Mouse (Mus musculus) gastrocnemius, adult 8-10 months (tissue): ENCODE results near the gene Rtn4rl1. TPM values are rescaled to one million over a fixed set of nuclear protein-coding genes. Genes with fewer than 3 reads are reported as not detected.

Experiments
- DNase-seq, 2 experiments: peaks; one replicate each; pipeline ENCODE4 v3.0.0; 2022; ENCODE audit warnings: low spot score in 2 of 2
- total RNA-seq, 4 experiments: library from RNA; stranded (reverse); gene quantifications; 2 replicates each; pipeline ENCODE4 v1.2.4; 2022

Rtn4rl1 gene
- total RNA-seq, 4 experiments from 2014 or later = 0.63 to 1.3 (median 0.94) TPM

DNA sequence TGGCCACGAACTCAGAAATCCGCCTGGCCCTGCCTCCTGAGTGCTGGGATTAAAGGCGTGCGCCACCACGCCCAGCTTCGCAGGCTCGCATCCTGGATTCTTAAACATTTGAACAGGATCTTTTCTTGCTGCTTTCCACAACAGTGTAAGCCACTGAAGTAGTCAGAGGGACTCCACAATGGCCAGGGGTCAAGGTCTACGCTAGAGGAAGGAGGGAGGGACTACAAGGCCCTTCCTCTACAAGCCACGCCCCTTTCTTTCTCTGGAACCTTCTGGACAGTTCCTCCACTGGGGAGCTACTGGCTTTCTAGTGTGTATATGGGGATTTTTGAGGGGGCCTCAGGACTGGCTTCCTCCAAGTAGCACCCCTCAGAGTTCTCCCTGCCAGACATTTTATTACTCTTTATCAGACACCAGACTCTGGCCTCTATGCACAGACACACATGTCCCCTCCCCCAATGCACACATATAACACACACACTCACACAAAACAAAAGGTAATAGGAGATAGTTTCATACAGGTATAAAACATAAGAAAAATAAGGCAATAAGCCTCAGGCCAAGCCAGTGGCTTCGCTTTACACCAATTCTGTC, 53.7 kb downstream of the Rtn4rl1 start:
- no peak for DNase-seq

DNA sequence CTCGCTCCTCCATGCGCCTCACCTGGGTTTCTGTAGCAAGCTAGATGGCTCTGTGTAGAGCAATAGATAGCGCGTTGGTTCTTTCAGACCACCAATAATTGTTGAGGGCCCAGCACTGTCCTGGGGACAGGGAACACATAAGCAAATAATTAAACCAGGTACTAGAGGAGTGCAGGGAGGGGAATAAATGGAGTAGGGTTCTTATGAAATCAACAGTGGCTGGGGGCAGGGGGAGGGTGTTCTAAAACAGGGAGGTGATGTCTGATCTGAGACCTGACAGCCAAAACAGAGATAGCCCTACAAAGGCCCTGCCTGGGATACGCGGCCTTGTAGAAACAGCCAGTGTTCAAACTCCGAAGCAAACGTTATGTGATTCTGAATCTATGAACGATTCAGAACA, 56.0 kb downstream of the Rtn4rl1 start:
- no peak for DNase-seq

DNA sequence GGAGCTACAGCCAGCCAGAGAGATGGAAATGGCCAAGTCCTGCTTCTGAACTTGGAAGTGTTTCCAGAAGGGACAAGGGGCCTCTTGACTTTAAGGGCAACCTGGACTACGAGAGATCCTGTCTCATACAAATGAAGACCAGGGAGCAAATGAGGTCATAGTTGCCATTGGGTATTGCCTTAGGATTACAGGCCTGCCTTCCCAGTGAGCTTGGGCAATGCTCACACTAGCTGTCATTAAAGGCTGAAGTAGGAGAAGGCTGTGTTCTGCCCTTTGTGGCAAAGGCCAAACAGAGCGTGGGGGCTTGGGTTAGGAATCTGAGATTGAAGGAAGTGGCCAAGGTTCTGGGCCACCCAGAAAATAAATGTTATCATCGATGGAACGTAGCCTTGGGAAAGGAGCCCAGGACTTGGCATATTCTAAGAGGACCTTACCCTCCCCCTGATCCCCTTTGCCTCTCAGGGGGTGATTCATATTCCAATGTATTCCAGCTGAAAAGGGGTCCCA, 57.5 kb downstream of the Rtn4rl1 start:
- no peak for DNase-seq

DNA sequence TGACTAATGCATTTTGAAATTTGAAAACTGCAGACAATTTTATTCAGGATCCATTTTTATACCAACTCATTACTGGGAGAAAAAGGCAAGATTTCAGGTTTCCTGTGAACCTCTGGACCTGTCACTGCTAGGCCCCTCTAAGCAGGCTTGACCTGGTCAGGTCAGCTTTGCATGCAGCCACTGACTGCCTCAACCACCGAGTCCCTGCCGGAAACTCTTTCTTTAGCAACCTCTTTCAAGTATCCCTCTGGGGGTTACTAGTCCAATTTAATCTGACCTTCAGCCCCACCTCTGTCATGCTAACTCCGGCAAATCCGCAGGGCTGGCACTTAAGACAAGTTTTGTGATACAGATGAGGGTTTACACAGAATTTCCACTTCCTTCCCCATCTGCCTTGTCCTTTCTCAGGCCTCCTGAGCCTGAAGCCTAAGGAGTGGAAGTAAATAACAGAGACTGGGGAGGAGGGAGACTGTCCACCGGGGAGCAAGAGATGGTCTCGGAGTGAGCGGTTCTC, 58.0 kb downstream of the Rtn4rl1 start:
- DNase-seq = no peak

DNA sequence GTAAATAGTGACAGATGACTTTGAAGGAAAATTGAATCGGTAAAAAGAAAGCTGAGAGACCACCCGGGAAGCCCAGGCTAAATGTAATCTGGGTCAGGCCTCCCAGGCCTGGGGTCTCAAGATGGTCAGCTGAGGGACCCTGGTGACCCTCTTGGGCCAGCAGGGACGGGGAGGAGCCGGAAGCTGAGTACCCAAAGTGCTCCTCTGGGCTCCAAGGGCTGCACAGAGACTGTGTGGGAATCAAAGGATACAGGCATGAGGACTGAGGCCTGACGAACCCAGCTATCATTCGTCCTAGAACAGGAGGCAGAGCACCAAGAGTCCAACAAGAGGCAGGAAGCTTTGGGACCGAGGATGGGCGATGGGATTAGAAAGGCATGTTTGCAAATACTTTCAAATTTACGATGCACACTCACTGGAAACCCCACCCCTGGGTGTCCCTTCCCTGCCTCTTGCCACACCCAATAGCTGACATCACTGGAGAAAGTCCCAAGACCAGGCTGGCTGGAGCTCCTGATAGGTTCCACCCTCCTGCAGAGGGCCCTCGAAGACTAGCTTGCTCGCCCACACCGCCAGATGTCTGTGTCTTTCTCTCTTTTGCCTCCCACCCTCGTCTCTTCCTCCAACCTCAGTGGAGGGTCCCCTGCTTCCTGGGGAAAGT, 60.8 kb downstream of the Rtn4rl1 start:
- DNase-seq = peak; percentile 49 to 61

DNA sequence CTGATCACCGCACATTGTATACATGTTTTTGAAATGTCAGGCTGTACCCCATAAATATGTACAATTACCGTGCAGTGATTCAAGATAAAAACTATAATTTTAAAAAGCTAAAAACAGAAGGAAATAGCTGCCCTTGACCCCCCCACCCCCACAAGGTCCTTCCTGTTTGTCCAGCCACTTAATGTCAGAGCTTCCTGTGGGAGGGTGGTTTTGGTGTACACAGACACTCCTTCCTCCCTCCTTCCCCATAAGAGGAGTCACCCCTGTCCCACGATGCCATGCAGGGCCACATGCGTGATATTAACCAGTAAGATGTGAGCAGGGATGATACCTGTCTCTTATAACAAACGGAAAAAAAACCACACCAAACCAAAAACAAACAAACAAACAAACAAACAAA, 61.7 kb downstream of the Rtn4rl1 start:
- no peak for DNase-seq

DNA sequence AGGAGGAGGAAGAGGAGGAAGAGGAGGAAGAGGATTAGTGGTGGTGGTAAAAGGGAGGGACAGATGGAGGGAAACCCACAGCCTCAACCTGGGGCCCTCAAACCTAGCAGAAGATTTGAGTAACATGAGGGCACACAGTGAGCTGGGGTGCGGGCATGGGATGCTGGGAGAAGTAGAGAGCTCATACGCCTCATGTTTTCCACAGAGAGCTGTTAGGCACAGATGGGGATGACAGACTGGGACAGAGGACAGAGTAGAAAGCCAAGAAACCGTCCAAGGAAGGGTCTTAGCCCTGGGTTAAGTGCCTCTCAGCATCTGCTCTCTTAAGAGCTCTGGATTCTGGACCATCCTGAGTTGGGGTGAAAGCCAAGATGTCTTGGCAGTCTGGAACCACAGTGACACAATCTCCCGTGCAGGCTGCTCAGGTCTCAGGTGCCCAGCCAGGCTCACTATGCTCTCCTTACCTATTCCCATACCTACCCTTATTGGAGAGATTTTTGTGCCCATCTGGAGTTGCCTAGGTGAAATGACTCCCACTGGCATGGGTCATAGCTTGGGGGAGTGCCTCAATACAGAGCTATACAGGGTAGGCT, 63.6 kb downstream of the Rtn4rl1 start:
- no peak for DNase-seq

DNA sequence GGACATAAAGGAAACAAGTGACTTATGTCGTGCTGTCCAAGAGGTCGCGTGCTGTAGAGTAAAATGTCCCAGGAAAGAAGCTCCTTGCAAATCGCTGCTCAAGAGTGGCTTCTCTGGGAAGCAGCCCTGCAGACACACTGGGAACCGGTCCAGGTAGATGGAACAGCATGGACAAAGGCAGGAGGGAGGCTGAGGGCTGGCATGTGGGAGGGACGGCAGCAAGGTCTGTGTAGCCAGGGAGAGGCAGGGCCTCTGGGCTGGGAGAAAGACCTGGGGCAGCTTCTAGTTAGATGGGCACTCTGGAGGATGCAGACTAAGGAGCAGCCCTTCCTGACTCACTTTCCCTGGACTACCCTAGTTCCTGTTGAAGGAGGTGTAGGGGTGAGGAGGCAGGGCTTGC, 65.8 kb downstream of the Rtn4rl1 start:
- no peak for DNase-seq

DNA sequence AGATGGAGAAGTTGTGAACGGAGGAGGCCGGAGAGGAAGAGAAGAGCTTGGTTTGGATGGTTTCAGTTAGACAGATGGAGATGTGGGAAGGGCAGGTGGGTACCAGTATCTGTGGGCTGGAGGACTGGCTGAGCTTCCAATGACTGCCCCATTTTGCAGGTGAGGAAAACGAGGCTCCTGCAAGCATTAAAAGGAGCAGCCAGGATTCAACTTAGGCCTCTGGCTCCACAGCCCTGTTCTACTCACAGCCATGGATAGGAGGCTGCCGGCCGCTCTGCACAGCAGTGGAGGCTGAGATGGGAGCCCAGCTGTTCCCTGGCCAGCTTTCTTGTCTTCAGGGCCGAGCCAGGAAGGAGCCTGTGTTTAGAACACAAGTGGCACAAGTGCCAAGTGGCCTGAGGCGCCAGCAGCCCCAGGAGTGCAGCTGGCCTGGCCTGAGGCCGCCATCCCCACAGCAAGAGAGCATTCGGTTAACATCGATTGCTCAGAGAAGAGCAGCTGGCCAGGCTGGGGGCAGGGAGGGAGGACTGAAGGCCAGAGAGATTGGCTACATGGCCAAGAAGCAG, 66.5 kb downstream of the Rtn4rl1 start:
- DNase-seq = peak; percentile 42 to 71

DNA sequence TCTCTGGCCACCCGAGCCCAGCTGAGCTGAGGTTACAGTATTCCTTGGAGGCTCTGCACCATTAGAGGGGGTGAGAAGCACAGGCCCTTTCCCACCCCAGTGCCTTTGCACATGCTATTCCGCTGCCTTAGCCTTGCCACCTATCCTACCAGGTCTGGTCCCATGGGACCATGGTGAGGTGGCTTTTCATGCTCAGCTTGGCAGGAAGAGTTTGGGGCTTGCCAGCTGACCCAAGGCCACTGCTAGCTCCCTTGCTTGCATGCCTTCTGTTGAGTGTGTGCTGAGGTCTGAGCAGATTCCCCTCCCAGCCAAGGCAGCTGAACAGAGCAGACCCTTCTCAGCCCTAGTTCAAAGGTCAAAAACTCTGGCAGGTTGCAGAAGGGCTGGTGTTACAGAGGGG, 67.4 kb downstream of the Rtn4rl1 start:
- DNase-seq = no peak

DNA sequence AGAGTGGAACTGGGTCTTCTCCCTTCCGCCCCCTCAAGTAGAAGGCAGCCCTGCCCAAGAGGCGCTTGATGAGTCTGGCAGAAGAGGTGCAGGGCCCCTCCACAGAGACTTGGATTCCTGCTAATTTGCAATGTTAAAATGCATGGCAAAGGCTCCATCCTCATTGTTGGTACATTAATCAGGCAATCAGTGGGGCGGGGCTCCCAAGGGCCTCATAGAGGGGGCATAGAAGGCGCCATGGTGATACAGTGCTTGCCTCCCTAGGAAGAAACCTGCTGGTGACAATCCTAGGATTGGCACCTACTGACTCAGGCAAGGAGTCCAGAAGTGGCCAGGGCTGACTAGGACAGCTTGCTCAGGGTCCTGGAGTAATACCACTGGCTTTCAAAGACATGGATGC, 68.1 kb downstream of the Rtn4rl1 start:
- DNase-seq = no peak

DNA sequence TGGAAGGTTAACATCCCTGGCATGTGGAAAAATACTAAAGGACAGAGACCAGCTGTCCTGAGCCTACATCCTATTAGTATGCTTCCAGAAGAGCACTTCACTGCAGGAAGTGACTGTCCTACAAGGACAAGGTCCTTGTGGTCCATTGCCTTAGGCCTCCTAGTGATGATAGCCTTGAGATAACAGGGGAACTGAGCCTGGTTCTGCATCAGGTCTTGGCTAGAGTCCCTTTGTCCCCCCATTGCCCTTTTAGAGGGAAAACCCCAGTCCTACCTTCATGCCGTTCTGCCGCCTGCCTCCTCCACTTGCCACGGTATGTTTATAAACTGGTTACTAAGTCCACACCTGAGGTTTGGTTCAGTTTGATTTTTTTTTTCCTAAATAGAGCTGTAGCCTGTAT, 68.6 kb downstream of the Rtn4rl1 start:
- no peak for DNase-seq

DNA sequence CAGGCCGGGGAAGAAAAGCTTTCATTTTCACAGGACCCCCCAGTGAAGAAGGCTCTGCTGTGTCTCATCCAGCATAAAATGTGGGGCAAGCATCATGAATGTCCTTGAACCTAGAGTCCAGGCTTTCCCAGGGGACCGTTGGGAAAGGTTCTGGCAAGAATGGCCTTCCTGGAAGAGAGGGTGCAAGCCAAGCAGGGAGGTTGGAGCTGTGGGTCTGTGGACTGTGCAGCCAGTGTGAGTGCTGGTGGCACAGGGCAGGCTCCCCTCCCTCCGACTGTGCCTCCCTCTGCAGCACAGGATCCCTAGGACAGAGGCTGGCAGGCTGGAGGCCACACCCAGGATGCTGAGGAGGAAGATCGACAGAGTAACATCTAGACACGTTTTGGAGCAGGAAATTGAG, 69.2 kb downstream of the Rtn4rl1 start:
- no peak for DNase-seq

DNA sequence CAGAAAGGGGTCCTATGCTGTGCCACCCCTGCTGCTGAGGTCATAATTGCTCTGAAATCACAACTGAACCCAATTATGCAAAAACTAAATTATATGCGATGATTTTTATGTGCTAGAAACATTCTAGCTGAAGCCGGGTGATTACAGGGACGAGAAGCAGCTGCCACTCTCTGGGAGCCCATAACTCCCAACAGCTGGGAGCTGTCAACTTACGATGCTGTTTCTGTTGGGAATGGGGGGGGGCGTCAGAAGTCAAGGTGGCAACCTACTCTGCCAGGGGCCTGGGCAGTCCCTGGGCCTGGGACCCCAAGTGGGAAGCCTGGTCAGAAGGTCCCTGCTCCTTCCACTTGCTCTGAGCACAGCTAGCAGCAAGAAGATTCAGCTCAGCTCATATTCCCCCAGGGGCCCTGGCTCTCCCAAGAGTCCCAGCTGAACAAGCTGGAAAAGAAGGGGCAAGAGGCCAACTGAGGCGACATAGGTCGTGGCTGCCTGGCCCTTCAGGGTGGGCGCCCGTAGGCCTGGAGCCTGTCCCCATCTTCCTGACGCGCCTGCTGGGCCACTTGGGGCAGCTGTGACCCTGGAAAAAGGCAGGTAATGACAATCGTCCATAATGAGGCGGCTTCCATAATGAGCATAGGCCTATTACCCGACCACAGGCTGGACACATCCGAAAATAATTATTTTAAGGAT, 69.8 kb downstream of the Rtn4rl1 start:
- no peak for DNase-seq

DNA sequence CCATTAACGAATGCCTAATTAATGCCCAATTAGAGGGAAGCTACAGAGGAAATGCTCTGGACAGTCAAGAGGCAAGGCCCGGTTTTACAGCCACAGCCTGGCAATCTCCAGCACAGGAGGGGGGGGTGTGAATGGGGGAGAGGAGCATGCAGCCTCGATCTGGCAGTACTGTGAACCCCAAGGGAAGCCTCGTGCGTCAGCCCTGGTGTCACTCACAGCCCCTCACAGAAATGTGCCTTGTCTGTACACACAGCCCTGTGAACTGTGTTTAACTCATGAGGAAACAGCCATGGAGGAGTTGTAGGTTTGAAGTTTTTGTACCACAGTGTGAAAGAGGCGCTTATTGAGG, 70.4 kb downstream of the Rtn4rl1 start:
- no peak for DNase-seq

DNA sequence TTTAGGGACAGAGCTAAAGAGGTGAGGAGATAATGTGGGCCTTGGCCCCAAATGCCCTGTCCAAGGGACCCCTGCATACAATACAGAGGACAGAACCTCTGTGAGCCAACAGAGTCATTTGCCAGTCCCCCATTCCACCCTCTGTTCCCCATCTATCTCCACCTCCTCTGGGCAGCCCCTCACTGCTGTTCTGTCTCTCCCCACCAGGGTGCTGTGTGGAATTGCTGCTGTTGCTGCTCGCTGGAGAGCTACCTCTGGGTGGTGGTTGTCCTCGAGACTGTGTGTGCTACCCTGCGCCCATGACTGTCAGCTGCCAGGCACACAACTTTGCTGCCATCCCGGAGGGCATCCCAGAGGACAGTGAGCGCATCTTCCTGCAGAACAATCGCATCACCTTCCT, 71.0 kb downstream of the Rtn4rl1 start:
- no peak for DNase-seq

DNA sequence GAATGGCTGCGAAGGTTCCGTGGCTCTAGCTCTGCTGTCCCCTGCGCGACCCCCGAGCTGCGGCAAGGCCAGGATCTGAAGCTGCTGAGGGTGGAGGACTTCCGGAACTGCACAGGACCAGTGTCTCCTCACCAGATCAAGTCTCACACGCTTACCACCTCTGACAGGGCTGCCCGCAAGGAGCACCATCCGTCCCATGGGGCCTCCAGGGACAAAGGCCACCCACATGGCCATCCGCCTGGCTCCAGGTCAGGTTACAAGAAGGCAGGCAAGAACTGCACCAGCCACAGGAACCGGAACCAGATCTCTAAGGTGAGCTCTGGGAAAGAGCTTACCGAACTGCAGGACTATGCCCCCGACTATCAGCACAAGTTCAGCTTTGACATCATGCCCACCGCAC, 72.0 kb downstream of the Rtn4rl1 start:
- no peak for DNase-seq

DNA sequence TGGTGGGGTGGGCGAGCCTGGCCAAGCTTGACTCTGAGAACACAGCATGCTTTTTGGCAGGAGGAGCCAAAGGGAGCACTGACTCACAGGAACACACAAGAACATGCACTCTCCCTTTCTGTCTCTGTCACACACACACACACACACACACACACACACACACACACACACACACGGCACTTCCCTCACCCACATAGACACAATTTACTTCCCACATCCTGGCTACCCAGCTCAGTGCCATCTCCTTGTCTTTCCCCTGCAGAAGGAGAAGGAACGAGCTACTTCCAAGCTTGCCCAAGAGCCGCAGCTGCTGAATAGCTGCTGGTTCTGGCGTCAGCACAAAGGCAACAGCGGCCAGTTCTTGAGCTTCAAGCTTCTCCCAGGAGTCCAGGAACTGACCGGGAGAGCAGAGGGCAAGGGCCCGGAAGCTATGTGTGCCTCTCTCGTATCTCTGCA, 74.3 kb downstream of the Rtn4rl1 start:
- peak; percentile 37 for DNase-seq

DNA sequence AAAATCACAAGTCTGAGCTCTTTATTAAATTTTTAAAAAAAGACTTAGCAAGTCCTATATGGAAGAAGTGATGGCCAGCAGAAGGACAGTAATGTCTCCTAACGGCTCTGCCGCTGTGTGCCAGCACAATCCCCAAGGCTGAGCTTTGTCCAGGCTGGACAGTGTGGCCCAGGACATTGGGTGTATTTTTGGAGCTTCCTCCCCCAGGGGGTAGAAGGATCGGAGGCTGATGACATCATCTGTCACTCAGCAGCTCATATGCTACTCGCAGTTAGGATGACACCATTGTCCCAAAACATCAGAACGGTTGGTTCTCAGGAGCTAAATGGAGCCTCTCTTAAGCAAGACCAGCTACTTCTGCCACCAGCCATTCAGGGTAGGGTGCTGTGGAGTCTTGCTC, 74.9 kb downstream of the Rtn4rl1 start:
- no peak for DNase-seq

DNA sequence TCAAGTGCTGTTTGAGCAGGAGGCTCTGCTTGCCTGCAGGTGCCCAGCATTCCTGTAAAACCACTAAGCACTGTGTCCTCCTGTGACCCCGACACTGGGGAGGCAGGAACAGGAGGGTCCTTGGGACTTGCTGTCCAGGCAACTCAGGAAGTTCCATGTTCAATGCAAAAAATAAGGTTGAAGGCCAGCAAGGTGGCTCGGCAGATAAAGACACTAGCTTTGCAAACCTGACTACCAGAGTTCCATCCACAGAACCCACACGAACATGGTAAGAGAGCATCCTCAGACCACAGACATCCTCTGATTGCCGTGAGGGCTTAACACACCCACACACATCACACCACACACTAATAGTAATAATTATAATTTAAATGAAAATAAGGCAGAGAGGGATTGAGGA, 75.6 kb downstream of the Rtn4rl1 start:
- DNase-seq = no peak

DNA sequence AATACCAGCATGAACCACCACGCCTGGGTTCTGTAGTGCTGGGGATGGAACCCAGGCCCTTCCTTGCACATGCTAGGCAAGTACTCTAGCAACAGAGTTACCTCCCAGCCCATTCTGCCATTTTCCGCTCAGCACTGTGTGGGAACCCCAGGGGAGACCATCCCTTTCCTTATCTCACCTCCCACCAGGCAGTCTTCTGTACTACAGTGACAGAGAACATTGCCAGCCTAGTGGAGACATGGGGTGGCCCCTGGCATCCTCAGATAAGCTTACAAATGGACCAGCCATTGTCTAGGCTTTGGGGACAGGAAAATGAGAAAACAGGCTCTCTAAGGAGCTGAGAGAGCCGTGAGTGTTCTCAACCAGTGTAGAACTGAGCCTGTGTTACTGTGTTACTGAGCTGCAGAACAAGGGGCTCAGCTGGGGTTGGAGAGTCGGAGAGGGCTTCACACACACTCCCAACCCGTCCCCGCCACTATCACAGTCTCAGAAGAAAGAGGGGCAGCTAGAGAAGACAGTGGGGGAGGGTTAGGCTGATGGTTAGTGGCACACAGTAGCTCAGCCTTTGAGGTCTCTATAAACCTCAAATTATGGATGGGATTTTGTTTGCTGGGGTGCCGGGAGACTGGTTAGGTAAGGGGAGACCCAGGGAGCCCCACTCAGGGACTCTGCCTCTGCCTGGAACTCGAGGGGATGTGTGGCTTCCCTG, 76.8 kb downstream of the Rtn4rl1 start:
- no peak for DNase-seq
